Mouse (Mus musculus) brain, embryonic 14.5 days (tissue): Measurements from ENCODE around the gene Il4i1. TPM values are rescaled to one million over a fixed set of nuclear protein-coding genes. Genes with fewer than 3 reads are reported as not detected.

Source experiments
- DNase-seq: peaks from one replicate; pipeline ENCODE4 v3.0.0-alpha.2; 2011; ENCODE audit warnings: low read depth
- CTCF ChIP-seq: fragments of 200-500 bp; IDR thresholded peaks from 2 replicates; pipeline ENCODE4 v1.5.1; 2012; ENCODE audit warnings: inconsistent platforms, mild to moderate bottlenecking, moderate library complexity, borderline replicate concordance; ENCODE audit not compliant: insufficient read depth, insufficient read length; ENCODE audit errors: extremely low read depth
- POLR2A ChIP-seq: fragments of 200-500 bp; IDR thresholded peaks from 2 replicates; pipeline ENCODE4 v1.6.1; 2012; ENCODE audit warnings: mild to moderate bottlenecking, inconsistent platforms, borderline replicate concordance; ENCODE audit not compliant: poor library complexity, insufficient read depth, insufficient read length, severe bottlenecking; ENCODE audit errors: extremely low read depth
- polyA plus RNA-seq: library from polyadenylated mRNA; depleted of rRNA; stranded (reverse); fragments of >200 nt; gene quantifications from 2 replicates; pipeline ENCODE4 v1.2.3, GENCODE M21; 2012

Il4i1 gene
- polyA plus RNA-seq, 1 experiment = 0.42 TPM

DNA sequence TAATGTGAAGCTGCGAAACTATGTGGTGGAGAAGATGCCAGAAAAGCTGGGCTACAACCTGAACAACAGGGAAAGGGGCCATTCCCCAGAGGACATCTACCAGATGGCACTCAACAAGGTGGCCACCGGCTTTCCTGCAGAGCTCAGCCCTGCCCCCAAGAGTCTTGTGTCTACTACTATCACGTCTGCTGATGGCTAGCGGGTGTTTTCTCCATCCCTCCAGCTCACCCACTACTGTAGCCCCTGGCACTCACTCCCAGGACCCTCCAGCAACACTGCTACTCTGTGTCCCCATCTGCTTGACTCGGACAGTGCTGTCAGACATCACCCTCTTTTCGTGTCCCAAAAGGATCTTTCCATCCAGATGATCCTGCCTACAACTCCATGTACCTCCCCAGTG lies 21.9 kb downstream of the Il4i1 start:
- TF ChIP-seq POLR2A (no peak), CTCF (no peak)
- DNase-seq = no peak

DNA sequence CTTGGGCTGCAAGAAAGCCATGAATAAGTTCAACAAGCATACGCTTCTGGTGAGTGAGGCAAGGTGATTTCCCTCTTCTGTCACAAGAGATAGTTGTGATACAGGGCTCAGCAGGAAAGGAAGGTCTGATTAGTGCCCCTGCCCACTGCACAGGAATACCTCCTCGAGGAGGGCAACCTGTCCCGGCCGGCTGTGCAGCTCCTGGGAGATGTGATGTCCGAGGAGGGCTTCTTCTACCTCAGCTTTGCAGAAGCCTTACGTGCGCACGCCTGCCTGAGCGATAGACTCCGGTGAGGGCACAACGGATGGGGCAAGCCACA lies 22.9 kb downstream of the Il4i1 start:
- no peak for DNase-seq
- TF ChIP-seq POLR2A = no peak
- no peak for TF ChIP-seq CTCF

DNA sequence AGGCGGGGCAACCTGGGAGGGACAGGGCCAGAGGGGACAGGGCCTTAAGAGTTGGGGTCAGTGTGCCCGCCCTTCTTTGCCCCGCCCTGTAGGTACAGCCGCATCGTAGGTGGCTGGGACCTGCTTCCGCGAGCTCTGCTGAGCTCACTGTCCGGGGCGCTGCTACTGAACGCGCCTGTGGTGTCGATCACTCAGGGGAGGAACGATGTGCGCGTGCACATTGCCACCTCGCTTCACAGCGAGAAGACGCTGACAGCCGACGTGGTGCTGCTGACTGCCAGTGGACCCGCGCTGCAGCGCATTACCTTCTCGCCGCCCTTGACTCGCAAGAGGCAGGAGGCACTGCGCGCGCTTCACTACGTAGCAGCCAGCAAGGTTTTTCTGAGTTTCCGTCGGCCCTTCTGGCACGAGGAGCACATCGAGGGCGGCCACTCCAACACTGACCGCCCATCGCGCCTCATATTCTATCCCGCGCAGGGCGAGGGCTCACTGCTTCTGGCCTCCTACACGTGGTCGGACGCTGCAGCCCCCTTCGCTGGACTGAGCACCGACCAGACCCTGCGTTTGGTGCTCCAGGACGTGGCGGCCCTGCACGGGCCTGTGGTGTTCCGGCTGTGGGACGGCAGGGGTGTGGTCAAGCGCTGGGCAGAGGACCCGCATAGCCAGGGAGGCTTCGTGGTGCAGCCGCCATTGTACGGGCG lies 23.5 kb downstream of the Il4i1 start:
- peak; percentile 75 for DNase-seq
- TF ChIP-seq POLR2A (no peak), CTCF (no peak)

DNA sequence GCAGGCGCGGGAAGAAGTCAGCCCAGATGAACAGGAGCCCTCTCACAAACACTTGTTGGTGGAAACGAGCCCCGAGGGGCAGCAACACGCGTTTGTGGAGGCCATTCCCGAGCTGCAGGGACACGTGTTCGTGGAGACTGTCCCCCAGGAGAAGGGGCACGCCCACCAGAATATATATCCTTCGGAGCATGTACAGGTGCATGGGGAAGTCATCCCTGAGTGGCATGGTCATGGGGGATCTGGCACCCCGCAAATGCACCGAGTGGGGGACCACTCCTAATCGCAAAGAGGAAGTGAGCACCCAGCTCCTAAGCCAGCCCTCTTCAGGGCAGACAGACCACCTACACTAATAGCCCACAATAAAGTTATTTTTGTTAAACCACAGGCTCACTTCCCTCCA lies 24.2 kb downstream of the Il4i1 start:
- DNase-seq = no peak
- TF ChIP-seq CTCF (no peak), POLR2A (no peak)

DNA sequence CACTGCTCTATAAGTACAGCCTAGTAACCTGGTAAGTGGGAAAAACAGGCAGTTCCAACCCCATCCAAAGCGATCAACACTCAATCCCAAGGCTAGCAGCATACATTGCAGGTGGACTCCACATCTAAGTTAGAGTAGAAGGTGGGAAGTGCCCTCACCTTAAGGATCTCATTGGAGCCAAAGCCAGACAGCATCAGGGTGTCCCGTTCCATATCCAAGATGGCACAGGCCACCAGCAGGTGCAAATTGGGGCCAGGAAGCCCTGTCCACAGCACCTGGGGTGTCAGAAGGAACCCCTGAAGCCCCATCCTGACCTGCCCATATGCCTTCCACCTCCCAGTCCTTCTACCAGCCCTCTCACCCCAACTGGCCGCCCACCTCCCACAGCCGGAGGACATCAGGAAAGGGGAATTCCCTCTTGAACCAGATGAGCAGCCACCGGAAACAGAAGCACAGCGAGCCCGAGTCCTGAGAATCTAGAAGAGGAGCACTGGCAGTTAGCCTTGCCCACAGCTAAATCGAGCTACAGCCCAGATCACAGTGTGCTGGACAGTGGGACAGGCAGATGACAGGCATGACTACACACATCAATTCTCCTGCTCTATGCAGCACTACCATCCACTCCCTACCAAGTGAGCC lies 25.8 kb downstream of the Il4i1 start:
- no peak for TF ChIP-seq CTCF
- TF ChIP-seq POLR2A = no peak
- DNase-seq = no peak

DNA sequence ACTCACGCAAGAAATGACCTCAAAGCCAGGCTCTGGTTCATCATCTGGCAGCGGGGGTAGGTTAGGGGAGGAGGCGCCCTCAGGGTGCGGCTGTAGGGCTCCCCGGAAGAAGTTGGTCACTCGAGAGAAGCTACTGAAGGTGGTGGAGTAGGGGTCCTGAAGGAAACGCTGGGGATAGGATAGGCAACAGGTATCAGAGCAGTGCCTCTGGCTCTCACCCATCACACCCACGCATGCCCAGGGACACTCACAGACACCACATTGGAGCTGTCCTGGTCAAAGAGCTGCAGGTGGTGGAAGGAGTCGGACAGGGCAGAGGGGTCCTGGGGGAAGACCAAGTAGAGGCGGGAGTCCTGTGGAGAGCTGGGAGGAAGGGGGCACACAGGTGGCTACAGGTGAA lies 28.8 kb downstream of the Il4i1 start:
- TF ChIP-seq POLR2A = no peak
- no peak for TF ChIP-seq CTCF
- DNase-seq = no peak

DNA sequence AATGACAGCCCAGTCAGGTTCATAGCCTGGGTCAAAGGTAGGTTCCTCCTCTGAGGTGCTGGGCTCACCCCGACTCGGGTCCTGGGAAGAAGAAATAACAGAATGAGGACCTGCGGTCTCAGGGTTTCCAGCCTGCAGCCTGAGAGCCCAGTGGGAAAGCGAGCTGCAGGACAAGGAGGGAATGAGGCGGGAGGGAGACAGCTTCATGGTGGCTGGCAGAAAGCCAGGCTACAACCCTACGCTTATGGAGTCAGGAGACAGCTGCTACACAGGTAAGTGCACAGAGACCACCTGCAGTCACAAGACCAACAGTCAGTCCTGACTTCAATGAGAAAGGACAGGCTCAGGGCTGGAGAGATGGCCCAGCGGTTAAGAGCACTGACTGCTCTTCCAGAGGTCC lies 30.6 kb downstream of the Il4i1 start:
- DNase-seq = no peak
- TF ChIP-seq POLR2A (no peak), CTCF (no peak)

DNA sequence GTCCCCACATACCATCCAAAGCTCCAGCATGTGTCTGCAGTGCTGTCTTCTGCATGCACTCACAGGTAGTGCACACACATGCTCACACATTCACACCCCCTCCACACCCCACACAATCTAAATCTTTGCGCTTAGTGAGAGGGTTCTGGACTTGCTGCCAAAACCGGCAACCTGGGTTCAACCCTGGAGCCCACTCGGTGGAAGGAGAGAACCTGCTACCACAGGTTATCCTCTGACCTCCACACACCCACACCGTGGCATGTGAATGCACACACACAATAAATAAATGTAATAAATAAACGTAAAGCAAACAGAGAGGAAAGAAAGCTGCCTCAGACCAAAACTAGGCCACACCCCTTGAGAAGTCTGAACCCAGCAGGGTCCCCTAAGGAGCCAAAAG lies 31.6 kb downstream of the Il4i1 start:
- TF ChIP-seq POLR2A (no peak), CTCF (no peak)
- DNase-seq = no peak

DNA sequence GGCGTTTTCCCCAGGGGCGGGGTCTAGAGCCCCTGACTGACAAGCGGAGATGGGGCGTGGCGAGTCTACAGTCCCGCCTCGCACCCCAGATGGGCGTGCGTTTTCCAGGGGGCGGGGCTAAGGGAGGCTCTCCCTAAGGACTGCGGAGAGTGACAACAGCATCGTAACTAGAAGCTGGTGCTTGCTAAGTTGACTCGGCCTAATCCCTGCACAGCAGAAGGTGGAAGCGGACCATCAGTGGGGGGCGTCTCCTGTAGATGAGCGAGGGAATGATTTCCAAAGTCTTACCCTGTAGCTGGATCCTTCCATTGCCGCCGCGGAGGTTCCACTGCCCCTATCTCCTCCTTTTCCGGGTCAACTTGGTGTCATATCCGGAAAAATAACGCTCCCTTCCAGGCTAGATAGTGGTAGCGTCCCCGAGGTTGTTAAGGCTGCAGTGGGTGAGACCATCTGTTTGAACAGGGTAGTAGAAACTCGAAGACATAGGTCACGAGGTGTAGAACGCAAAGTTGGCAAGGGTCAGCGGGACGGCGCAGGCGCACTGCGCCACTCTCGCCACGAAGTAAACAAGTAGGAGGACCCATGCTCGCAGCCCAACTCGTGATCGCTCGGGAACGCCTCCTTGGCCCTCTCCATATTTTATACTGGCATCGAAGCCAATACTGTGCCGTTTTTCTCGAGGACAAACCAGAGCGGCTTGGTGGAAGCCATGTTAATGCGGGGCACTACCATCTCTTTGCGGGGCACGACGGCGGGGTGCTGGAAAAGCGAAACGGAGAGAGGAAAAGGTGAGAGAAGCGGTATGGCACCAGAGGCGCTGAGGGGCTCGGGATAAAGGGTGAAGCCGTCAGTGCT lies 32.6 kb downstream of the Il4i1 start, which contains the start of the genes Akt1s1 and Tbc1d17:
TSS of gene Akt1s1 (plus strand) at position 431 of the 855 bp plus-strand sequence.
TSS of gene Tbc1d17 (minus strand) at position 519 of the 855 bp plus-strand sequence.
- peak; percentile 100 for DNase-seq
- TF ChIP-seq CTCF (no peak), POLR2A (peak; percentile 64; the same call in 1 of the 2 replicates)

DNA sequence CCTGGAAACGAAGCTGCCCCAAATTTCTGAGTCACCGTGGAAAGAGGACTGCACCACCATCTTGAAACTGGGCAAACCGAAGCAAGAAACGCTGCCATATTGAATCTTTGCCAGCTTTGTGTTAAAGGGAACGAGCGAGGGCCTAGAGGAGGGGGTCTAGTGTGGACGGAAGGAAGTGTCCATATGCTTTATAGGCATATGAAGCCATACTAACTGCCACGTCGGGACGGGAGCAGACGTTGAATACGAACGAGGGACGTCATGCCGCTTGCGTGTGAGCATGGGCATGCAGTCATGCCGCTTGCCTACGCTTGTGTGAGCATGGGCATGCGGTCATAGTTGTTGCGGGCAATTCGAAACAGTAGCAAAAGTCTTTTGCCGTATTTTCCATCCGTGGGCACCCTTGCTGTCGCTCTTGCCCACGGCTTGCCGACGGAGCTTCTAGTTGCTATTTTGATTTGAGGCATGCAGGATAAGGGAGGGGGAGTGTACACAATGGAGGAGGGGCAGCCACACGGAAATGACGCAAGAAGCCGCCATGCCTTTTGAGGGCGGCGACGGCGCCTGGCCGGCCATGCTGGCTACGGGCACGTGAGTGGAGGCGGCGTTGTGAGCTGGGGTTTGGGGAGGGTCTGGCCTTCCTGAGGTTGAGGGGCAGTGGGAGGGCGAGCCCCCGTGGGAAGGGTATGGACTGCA lies 33.4 kb downstream of the Il4i1 start:
- TF ChIP-seq CTCF (no peak), POLR2A (0 out of 2 replicates have a peak, but pooled peaks have one; percentile 26)
- DNase-seq = peak; percentile 98

DNA sequence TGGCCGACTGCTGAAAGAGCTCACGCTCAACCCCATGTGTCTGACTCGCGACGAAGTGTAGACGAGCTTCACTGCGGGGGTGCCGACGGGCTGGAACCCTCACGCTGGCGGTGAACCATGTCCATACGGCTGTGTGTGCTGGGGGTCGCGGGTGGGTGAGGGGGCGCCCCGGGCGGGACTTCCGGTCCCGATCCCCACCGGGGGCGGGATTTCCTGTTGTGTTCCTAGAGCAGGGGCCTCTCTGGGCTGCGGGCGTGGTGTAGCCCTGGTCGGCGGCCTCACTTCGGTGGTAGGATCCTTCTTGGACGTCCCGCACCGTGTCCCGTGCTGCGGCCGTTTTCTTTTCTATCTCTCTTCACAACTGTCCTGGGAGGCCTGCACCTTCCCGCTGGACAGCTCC lies 34.0 kb downstream of the Il4i1 start:
- DNase-seq = peak; percentile 88
- TF ChIP-seq CTCF (no peak), POLR2A (no peak)

DNA sequence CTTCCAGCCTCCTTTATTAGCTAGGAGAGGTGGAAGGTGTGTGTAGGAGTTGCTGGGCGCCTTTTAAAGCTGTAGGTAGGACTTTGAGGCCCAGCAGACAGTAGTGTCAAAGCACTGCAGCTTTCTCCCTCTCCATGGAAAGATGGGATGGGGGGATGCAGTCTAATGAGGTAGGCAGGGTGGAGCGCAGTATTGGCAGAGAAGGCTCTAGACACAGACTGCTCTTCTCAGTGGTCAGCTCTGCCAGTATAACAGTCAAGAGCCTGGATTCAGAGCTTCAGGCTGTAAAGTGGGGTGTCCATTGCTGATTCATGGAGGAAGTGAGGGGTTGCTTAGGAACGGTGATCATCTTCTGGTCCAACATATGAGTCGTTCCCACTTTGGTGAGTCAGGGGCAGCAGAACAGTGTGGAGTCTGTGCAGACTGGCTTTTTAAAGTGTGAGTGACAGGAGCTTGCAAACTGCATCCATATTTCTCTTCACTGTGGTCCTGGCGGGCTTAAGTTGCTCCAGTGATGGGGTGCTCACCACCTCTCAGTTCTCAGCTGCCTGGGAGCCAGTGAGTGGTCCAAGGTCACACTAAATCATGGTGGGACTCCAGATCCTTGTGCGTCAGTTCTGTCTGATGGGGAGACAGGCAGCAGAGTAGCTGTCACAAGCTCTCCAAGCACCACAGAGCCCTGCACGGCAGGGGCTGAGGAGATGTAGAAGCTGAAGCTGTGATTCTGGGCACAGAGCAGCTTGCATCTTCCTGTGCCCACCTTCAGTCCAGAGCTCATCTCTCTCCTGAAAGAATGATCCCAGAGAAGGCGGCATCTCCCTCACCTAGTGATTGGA lies 34.8 kb downstream of the Il4i1 start:
- TF ChIP-seq POLR2A = no peak
- no peak for TF ChIP-seq CTCF
- no peak for DNase-seq

DNA sequence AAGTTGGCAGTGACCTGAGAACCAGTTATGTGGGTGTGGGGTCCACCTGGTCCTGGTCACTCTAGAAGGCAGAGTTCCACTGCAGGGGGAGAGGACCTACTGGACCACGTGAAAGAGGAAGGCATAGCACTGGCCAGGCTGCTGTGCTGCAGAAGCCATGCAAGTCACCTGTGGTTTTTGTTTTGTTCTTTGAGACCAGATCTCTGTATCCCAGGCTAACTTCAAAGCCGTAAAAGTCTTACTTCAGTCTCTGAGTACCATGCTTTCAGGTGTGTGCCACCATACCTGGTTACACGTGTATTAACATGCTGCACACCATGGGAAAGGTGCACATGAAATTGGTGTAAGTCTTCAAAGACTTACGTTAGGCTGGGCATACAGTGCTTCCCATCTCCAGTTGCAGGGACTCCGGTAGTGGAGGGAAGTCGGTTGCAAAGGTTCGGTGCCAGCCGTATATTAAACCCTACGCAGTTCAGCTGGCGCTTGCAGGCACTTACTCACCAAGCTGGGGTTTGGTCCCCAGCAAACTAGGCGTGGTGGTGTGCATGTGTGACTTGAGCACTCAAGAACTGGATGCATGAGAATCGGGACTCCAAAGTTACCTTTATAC lies 35.5 kb downstream of the Il4i1 start:
- TF ChIP-seq CTCF (no peak), POLR2A (no peak)
- DNase-seq = no peak
